Mouse (Mus musculus) retina, postnatal 7 days (tissue): ENCODE results near the gene Gpr176.

Experiments
- DNase-seq: peaks from one replicate; pipeline ENCODE4 v3.0.0-alpha.2; 2012; ENCODE audit warnings: low read depth, low spot score

The Gpr176 gene

GRCm38 (mm10) chr2:118236196-118236595 lies 137.0 kb downstream of the Gpr176 start:
- no peak for DNase-seq

GRCm38 (mm10) chr2:118235614-118236013 lies 137.6 kb downstream of the Gpr176 start:
- DNase-seq = no peak

- no peak for DNase-seq
Observed at GRCm38 (mm10) chr2:118230544-118230943, 142.7 kb downstream of the Gpr176 start.

GRCm38 (mm10) chr2:118228486-118229079 lies 144.6 kb downstream of the Gpr176 start:
- DNase-seq = no peak
